Mouse (Mus musculus) kidney, adult 11 months (tissue): ENCODE measurements around the gene Klhl33.
"Not testable (repeated sequence)": the region's sequence is repeated elsewhere in the genome, so short reads cannot be mapped to it uniquely, and the experiment has no call there.

Experiments used
- DNase-seq: peaks from one replicate; pipeline ENCODE4 v3.0.0; 2022

Gene Klhl33

GRCm38 (mm10) chr14:50897374-50897765 lies at the start of gene Klhl33:
Klhl33 (minus strand) TSS chr14:50897507.
- DNase-seq = no peak

- DNase-seq = not testable (repeated sequence)
Observed at GRCm38 (mm10) chr14:50945526-50945925, 48.2 kb upstream of the Klhl33 start.

DNA sequence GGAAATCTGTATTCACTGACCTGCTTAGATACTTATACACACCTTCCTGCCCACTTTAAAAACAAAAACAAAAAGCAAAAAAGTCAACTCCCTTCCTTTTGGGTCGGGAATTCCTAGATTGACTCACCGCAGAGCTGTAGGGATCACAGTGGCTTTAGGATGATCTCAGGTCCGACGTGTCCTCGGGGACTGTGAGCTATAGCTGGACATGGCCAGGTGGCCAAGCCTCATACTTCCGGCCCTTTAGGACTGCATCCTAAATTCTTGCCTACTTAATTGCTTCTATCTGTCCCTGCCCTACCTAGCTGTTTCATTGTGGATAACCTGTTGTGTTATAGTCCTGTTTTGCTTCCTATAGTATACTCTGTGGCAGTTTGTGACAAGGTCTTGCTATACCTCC lies 47.8 kb upstream of the Klhl33 start:
- not testable (repeated sequence) for DNase-seq

- not testable (repeated sequence) for DNase-seq
Observed at GRCm38 (mm10) chr14:50944668-50945033, 47.3 kb upstream of the Klhl33 start.

DNA sequence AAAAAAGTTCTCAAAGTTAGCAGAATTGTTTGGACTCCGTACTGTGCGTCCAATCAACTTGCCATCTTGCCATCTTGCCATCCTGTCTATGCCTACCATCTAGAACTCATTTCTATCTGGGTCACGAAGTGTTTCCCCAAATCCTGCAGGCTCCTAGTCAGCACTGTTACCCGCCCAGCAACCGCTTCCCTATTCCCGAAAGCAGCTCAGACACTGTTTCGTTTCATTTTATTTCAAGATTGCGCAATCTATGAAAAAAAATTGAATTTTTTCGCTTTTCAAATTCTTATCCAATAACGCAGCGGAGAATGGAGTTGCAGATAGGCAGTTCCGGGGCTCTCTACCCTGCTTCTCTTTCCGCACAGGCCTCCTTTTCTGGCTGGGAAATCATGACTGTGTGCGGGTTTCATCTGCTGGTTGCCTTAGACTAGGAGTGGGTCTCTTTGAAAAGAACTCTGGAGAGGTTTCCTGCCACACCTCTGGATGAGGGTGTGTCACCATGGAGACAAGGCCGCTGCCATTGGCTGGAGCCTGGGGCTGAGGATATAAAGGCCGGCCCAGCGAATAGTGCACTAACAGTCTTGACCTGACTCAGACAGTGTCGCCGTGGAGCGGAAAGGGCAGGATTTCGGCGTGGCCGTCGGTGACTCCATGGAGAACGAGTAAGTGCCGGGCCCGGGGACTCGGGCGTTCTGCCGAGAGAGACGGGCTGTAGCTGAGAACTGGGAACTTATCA lies 46.8 kb upstream of the Klhl33 start, which contains the start of gene Gm49342:
Gm49342 (plus strand) TSS at position 586 of the 736 bp plus-strand sequence.
- peak; percentile 96 for DNase-seq

DNA sequence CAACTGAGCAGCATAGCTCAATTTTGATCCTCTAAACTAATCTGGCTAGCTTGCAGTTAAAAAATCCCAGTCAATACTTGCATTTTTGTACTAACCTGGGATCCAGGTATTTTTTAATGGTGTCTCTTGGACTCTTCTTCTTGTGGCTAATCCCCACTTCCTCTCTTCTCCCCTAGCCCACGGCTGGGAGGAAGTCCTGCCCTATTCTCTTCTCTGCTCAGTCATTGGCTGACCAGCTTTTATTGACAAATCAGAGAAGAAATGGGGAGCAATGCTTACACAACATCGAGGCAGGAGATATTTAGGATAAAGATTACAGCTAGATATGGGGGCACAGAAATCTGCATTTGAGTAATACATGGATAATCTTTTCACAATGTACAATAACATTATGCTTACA lies 41.6 kb upstream of the Klhl33 start:
- no peak for DNase-seq

GRCm38 (mm10) chr14:50938119-50938908 lies 41.0 kb upstream of the Klhl33 start:
- DNase-seq = no peak

GRCm38 (mm10) chr14:50936649-50937048 lies 39.3 kb upstream of the Klhl33 start:
- DNase-seq = no peak

- DNase-seq = no peak
Observed at GRCm38 (mm10) chr14:50931493-50932020, 34.2 kb upstream of the Klhl33 start.

- peak; percentile 100 for DNase-seq
Observed at GRCm38 (mm10) chr14:50930754-50931492, 33.6 kb upstream of the Klhl33 start, which contains the start of the genes Pip4p1 and Pnp. Pip4p1 (minus strand) TSS chr14:50930856. Pnp (plus strand) TSS chr14:50931082.

DNA sequence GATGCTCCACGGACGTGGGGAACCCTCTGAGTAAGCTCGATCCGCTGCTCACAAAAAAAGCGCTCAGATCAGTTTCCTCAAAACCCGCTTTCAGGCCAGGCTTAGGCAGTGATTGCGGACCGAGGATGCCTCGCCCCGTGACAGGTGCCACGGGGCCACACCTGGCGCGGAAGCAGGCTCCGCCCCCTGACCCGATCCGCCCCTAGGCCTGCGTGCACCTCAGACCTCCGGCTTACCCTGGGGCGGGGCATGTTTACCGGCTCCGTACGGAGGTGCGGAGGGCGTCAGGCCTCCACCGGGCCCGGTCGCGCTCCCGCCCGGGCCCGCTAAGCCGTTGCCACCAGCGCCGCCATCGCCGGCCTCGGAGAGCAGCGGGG lies 33.1 kb upstream of the Klhl33 start:
- no peak for DNase-seq

DNA sequence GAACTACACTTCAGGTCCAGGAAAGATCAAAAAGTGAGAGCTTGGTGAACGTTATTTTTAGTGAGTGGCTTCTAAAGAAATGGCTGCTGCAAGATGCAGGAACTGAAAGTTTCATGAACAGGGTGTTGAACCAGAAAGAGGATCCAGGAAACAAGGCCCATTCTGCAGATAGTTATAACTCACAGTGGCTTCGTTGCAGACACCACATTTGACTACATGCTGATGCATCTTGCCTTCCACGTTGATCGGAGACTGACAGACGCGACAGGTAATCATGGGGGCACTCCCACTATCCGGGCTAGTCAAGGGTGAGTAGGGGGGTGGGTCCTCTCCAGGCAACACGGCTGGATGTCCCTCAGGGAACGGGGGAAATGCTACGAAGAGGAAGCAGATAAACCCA lies 32.6 kb upstream of the Klhl33 start:
- no peak for DNase-seq

- no peak for DNase-seq
Observed at GRCm38 (mm10) chr14:50927366-50927765, 30.1 kb upstream of the Klhl33 start.

DNA sequence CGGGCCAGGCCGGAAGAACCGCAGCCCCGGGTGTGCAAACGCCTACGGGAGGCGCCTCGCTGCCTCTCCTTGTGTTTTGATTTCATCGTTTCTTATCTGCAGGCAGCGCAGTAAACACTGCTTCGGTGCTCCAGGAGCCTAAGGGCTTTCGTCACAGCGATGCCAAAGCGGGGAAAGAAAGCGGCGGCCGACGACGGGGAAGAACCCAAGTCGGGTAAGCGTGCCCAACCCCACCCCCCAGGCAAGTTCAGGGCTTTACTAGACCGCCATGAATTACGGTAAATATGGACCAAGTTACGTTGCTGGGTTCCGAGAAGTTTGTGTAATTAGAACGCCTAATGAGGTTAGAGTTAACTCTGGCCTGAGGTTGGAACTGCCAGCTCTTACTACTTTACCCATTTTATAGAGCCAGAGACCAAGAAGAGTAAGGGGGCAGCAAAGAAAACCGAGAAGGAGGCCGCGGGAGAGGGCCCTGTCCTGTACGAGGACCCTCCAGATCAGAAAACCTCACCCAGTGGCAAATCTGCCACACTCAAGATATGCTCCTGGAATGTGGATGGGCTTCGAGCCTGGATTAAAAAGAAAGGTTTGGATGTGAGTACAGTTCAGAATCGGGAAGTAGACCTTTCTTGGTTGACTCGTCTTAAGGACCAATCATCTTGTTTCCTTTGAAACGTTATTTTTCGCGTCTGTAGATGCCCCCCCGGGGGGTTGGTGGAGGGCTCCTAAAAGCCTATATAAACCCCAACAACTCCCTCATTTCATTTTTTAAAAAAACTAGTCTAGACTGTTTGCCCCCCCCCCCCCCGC lies 28.0 kb upstream of the Klhl33 start:
- DNase-seq = no peak

DNA sequence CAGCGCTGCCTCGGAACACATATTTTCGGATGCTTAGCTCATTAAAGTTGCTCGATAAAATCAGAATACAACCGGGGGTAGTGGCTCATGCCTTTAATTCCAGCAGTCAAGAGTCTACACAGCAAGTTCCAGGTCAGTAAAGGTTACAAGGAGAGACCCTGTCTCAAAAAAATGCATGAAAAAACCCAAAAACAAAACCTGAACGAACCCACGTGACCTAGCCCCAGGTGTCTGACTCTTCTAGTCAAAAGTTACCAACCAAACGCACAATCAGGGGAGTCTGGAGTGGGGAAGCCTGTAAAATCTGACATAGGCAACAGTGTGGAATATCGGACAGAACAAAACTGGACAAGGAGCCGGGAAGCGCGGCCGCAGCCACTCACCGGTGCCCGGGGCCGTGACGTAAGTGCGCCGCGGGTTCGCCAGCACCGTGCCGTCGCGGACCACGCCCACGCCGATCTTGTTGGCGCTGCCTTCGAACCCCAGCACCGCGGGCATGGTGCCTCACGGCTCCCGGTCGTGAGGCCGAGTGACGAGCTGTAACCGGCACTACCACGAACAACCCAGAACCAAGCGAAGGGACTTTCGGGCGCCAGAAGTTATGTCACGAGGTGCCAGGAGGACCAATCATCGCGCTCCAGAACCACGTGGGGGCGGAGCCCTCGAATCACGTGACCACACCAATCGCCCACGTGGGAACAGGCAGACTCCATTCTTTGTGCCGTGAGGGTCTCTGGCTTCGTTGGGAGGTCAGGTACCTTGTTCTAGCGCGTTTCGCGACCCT lies 27.2 kb upstream of the Klhl33 start, which contains the start of the genes Osgep and Apex1:
Osgep (minus strand) TSS at position 613 of the 784 bp plus-strand sequence.
Apex1 (plus strand) TSS at position 688 of the 784 bp plus-strand sequence.
- peak; percentile 97 for DNase-seq

DNA sequence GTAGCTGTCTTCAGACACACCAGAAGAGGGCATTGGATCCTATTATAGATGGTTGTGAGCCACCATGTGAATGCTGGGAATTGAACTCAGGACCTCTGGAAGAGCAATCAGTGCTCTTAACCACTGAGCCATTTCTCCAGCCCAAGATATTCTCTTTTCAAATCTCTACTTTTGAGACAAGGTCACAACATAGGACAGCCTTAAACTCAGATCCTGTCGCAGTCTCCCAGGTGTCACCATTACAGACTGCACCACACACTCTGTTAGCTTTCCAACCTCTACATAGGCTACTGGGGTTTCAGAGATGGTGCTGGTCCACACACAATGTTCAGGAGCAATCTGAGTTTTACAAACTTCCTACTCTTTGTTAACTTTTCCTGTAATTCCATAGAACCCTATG lies 26.1 kb upstream of the Klhl33 start:
- not testable (repeated sequence) for DNase-seq

DNA sequence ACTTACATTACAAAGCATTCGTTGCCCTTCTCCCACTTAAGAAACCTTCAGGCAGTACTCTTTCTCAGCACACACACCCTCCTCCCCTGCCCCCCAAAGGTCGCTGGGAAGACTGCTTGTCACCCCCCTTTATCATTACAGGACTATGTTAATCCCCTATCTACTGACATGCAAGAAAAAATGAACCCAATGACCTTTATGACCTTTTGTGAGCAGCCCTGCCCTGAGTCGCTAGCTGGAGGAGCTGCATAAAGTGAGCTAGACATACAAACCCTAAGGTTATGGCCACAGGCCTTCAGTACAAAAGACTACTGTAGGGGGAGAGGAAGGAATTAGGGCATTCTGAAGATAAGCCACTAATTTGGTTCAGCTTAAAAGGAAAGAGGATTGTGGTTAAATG lies 14.0 kb upstream of the Klhl33 start:
- DNase-seq = no peak

- no peak for DNase-seq
Observed at GRCm38 (mm10) chr14:50908126-50908525, 10.8 kb upstream of the Klhl33 start.

- not testable (repeated sequence) for DNase-seq
Observed at GRCm38 (mm10) chr14:50905327-50905726, 8.0 kb upstream of the Klhl33 start.

DNA sequence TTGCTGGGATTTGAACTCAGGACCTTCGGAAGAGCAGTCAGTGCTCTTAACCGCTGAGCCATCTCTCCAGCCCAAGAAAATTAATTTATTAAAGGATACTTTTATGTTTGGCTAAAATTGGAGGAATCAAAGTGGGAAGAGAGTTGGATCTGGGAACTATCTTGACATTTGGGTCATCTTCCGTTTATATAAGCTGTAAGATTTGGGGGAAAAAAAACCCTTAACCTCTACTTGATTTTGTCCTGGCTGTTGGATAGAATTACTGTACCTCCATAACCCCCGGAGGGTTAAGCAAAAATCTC lies 7.5 kb upstream of the Klhl33 start:
- DNase-seq = no peak
